Mouse (Mus musculus): ENCODE data around the gene Whrn.
A peak's percentile ranks its signal among the peaks of the same experiment; 100 is the strongest.

Whrn gene

DNA sequence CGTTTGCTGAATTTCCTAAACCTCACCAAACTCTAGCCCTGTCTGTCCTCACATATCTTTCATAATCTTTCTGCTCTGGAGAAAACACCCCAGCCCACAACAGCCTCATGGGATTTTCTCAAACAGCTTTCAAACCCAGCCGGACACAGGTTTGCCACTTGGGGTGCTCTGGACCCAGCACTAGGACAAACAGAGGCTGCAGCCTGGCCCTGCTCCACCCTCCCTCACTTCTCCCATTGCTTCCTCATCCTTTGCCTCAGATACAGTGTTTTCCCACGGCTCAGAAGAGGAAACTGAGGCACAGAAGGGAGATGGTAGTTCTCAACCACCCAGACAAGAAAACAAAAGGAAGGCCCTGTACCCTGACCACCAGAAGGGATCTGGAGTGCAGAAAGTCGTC is 90.1 kb downstream of the Whrn start:
- DNase-seq (ENCODE audit: low spot score in 2 of 2): no peak

DNA sequence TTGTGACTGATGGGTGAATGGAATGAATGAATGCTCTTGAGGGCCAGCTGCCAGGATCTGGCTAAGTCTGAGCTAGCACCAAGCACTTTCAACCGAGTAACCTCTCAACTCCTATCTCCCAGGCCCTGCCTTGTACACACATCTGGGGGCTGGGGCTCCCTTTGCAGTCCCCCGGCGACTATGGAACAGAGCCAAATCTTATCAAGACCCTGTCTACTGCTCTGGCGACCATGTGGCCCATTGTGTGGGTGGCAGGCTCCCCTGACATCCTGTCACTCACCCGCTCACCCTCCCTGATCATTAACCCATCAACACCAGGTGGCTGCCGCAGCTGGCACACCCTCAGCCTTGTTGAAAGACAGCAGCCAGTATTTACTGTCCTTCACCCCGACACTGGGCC is 90.7 kb downstream of the Whrn start:
- DNase-seq (ENCODE audit: low spot score in 2 of 2): peak; percentile 51 to 77

DNA sequence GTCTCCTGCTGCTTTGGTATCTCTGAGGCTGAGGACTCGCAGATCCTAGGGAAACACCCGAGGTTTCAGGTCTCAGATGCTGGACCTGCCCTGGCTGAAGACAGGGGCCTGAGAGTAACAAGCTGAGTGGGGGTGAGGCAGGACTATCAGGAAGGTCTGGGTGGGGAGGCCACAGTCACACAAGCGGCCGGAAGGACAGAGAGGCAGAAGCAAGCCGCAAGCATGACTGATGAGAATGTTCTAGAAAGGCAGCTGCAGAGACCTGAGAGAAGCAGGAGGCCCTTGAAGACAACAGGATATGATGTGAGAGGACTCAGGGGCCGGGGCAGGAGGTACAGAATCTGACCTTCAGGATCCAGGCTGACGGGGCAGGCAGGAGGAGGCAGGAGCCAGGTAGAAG is 91.6 kb downstream of the Whrn start:
- peak; percentile 45 to 70 for DNase-seq (ENCODE audit: low spot score in 2 of 2)

- DNase-seq (ENCODE audit: low spot score in 2 of 2): peak; percentile 60 to 79
Measured at GRCm38 (mm10) chr4:63403040-63403959, 92.5 kb downstream of the Whrn start, which contains the start of gene Akna. Gene Akna (minus strand): TSS chr4:63403354.

DNA sequence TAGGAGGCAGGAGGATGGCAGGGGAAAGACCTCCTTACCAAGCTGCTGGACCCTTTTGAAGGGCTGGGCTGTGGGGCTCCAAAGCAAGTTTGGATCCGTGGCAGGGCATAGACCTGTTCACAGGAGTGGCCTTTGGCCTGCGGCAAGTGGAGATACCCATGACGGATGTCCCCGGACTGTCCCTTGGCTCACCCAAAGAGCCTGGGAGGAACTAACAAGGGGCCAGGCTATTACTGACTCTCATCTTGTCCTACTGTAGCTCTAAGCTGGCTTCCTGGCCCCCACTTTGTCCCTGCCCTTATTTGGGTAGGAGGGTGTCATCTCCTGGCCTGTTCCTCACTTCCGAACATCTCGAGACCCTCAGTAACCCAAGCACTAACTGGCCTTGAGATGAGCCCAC is 93.2 kb downstream of the Whrn start:
- DNase-seq (ENCODE audit: low spot score in 2 of 2): peak in 1 of 2 experiments; percentile 47

DNA sequence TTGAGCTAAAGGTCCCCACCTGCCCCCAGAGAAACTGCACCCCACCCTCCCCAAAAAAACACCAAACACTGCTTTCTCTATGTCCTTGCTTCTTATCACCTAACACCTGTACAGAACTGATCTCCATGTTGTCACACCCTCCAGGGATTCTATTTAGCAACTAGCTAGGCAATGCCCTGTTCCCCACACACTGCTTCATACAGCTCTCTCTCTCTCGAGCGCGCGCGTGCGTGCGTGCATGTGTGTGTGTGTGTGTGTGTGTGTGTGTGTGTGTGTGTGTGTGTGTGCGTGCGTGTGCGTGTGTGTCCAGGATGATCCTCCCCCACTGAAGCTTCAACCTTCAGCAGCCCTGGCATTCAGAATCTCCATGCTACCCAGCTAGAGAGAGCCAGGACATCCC is 93.7 kb downstream of the Whrn start:
- DNase-seq (ENCODE audit: low spot score in 2 of 2): no peak

GRCm38 (mm10) chr4:63401620-63402019 is 94.2 kb downstream of the Whrn start:
- no peak for DNase-seq (ENCODE audit: low spot score in 2 of 2)

- DNase-seq (ENCODE audit: low spot score in 2 of 2): peak in 1 of 2 experiments; percentile 60
Measured at GRCm38 (mm10) chr4:63400541-63401306, 95.1 kb downstream of the Whrn start.

- no peak for DNase-seq (ENCODE audit: low spot score in 2 of 2)
Measured at GRCm38 (mm10) chr4:63399691-63400270, 96.0 kb downstream of the Whrn start.

DNA sequence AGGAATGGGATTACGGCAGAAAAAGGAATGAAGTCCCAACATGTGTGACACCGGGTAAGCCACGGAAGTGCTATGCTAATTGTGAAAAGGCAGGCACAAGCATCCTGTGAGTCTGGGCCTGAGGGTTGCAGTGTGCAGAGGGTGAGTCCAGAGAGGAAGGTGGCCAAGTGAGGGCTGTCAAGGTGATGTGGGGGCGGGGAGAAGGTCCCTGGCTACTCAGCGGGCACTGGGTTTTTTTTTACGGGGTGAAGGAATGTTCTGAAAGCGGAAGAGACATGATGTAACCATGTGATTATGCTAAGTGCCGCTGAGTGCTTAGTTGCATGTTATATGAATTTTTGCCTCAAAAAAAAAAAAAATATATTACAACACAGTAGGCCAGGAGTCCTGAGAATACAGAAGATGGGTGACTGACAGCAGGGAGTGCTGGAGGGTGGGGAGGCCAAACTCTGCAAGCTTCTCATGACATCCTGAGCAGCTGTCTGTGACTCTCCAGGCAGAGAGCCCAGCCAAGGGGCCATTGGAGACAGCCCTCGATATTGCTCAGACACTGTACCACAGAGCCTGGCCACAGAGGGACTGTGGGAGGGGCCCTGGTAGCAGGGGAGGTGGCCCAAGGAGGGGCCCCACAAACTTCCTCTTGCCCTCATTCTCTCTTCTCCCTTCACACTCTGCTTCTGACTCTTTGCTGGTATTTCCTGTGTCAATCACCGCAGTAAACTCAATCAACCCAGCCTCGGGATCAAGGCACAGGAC is 96.8 kb downstream of the Whrn start:
- peak in 1 of 2 experiments; percentile 71 for DNase-seq (ENCODE audit: low spot score in 2 of 2)

GRCm38 (mm10) chr4:63397981-63398537 is 97.7 kb downstream of the Whrn start:
- no peak for DNase-seq (ENCODE audit: low spot score in 2 of 2)

DNA sequence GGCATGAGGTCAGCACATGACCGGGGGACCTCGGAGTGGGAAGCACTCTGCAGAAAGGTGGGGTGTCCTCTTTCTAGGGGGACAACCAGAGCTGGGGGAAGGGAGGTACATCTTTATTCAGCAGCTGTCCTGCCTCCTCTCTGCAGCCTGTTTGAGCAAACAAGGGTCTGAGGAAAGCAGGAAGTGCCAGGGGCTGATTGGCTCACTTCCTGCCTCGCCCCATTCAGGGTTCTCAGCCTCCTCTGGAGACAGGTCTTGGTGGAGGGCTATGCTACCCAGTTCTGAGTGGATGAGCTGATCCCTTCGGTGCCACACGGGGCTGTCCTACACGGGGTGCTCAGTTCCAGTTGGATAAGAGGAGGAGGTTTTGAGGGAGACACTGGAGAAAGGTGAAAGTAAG is 104.5 kb downstream of the Whrn start:
- DNase-seq (ENCODE audit: low spot score in 2 of 2): peak in 1 of 2 experiments; percentile 47

DNA sequence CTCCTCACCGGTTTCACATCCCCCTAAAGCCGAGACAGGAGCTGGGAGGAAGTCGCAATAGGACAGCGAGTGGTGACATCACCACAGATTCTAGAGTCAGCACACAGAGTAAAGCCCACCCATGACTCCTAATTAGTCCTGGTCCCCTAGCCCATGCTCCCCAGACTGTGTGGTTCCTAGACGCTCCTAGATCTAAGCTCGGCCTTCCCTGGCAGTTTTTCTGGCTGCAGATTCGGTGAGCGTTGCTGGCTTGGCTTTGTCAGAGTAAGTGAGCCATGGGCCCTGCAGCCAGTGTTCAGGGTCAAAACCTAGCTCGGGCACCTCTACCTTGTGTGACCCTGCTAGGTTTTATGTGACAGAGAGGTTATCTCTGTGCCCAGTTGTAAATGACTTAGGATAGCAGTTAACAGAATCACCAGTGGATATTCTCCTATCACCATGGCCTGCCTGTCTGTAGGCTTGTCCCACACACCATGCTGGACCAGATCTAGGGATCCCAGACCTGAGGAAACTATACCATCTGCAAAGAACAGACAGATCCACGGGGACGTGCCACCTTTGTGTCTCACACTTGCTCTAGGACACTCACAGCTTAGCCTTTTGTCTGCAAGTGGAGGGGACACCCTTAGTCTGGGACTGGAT is 105.8 kb downstream of the Whrn start:
- peak in 1 of 2 experiments; percentile 25 for DNase-seq (ENCODE audit: low spot score in 2 of 2)

- DNase-seq (ENCODE audit: low spot score in 2 of 2): peak; percentile 39 to 42
Measured at GRCm38 (mm10) chr4:63389121-63389886, 106.5 kb downstream of the Whrn start.

GRCm38 (mm10) chr4:63388029-63388428 is 107.8 kb downstream of the Whrn start:
- DNase-seq (ENCODE audit: low spot score in 2 of 2): no peak

- peak; percentile 39 to 74 for DNase-seq (ENCODE audit: low spot score in 2 of 2)
Measured at GRCm38 (mm10) chr4:63385784-63386183, 110.0 kb downstream of the Whrn start.

GRCm38 (mm10) chr4:63385253-63385652 is 110.5 kb downstream of the Whrn start:
- no peak for DNase-seq (ENCODE audit: low spot score in 2 of 2)

DNA sequence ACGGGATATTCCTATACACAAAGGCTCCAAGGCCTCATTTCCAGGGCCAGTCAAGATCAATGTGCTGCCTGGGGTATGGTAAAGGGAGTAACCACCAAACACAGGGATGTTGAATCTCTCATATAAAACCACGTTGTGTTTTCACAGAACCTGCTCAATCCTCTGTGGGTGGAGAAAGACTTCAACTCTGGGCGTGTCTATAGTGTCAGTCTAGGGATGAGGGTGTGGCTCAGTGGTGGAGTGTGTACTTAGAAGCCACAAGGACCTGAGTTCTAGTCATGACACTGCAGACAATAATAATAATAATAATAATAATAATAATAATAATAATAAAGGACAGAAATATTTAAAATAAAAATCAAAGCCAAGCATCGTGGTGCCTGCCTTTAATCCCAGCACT is 111.5 kb downstream of the Whrn start:
- no peak for DNase-seq (ENCODE audit: low spot score in 2 of 2)

DNA sequence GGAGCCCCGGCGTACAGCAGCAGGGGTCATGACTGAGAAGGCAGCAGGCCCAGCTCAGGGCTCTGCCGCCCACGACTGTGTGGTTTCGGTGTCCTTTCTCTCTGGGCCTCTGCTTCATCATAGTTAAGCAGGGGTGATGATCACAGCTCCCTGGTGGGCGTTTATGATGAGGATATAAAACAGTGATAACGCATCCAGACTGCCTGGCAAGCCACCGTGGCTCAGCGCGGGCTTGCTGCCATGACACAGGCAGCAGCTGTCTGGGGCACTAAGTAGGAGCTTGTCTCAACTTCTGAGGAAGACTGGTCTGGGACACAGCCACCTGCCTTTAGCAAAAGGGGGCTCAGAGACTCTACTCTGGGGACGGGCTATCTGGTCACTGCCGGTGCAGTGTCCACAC is 112.3 kb downstream of the Whrn start:
- no peak for DNase-seq (ENCODE audit: low spot score in 2 of 2)
